Mouse (Mus musculus) embryo, embryonic 9.5 days (tissue): ENCODE measurements around the gene Arih1.
"Not testable (repeated sequence)": the region's sequence is repeated elsewhere in the genome, so short reads cannot be mapped to it uniquely, and the experiment has no call there.

ENCODE experiments used
- DNase-seq: peaks from one replicate; pipeline ENCODE4 v3.0.0-alpha.2; 2017; ENCODE audit errors: extremely low spot score

Gene Arih1

GRCm38 (mm10) chr9:59458997-59459510 lies 27.4 kb downstream of the Arih1 start:
- no peak for DNase-seq

- DNase-seq, result no peak
Observed at GRCm38 (mm10) chr9:59458416-59458815, 28.0 kb downstream of the Arih1 start.

- no peak for DNase-seq
Observed at GRCm38 (mm10) chr9:59457671-59458070, 28.7 kb downstream of the Arih1 start.

GRCm38 (mm10) chr9:59455404-59456068 lies 30.9 kb downstream of the Arih1 start:
- DNase-seq, result no peak

- DNase-seq, result no peak
Observed at GRCm38 (mm10) chr9:59433729-59434128, 52.7 kb downstream of the Arih1 start.

- DNase-seq, result no peak
Observed at GRCm38 (mm10) chr9:59431626-59432025, 54.8 kb downstream of the Arih1 start.

- DNase-seq, result no peak
Observed at GRCm38 (mm10) chr9:59420487-59420886, 65.9 kb downstream of the Arih1 start.

GRCm38 (mm10) chr9:59407271-59407670 lies 79.1 kb downstream of the Arih1 start:
- no peak for DNase-seq

- DNase-seq, result no peak
Observed at GRCm38 (mm10) chr9:59389086-59389485, 97.3 kb downstream of the Arih1 start.

- no peak for DNase-seq
Observed at GRCm38 (mm10) chr9:59388311-59388710, 98.1 kb downstream of the Arih1 start.

- no peak for DNase-seq
Observed at GRCm38 (mm10) chr9:59387461-59387860, 99.0 kb downstream of the Arih1 start.

- DNase-seq, result no peak
Observed at GRCm38 (mm10) chr9:59375626-59376025, 110.8 kb downstream of the Arih1 start.

GRCm38 (mm10) chr9:59369646-59370045 lies 116.8 kb downstream of the Arih1 start:
- DNase-seq, result no peak

GRCm38 (mm10) chr9:59369220-59369619 lies 117.2 kb downstream of the Arih1 start:
- DNase-seq, result no peak

- not testable (repeated sequence) for DNase-seq
Observed at GRCm38 (mm10) chr9:59360487-59360886, 125.9 kb downstream of the Arih1 start.

GRCm38 (mm10) chr9:59358041-59358440 lies 128.4 kb downstream of the Arih1 start:
- DNase-seq, result not testable (repeated sequence)

GRCm38 (mm10) chr9:59353253-59353639 lies 133.2 kb downstream of the Arih1 start, which contains the start of gene Bbs4:
Gene Bbs4, minus strand, starts transcription at chr9:59353508.
- DNase-seq, result peak; percentile 94

- no peak for DNase-seq
Observed at GRCm38 (mm10) chr9:59352586-59353252, 133.7 kb downstream of the Arih1 start.

GRCm38 (mm10) chr9:59346176-59346575 lies 140.2 kb downstream of the Arih1 start:
- DNase-seq, result no peak

- DNase-seq, result no peak
Observed at GRCm38 (mm10) chr9:59340002-59340401, 146.4 kb downstream of the Arih1 start.

GRCm38 (mm10) chr9:59339107-59339506 lies 147.3 kb downstream of the Arih1 start:
- no peak for DNase-seq

GRCm38 (mm10) chr9:59338411-59338810 lies 148.0 kb downstream of the Arih1 start:
- no peak for DNase-seq
